Mouse (Mus musculus): ENCODE data around the gene Lhx3. TPM values are rescaled to one million over a fixed set of nuclear protein-coding genes. Genes with fewer than 3 reads are reported as not detected.
A peak's percentile ranks its signal among the peaks of the same experiment; 100 is the strongest.

Gene Lhx3
- polyA plus RNA-seq, 1 experiment from 2014 or later = not detected

DNA sequence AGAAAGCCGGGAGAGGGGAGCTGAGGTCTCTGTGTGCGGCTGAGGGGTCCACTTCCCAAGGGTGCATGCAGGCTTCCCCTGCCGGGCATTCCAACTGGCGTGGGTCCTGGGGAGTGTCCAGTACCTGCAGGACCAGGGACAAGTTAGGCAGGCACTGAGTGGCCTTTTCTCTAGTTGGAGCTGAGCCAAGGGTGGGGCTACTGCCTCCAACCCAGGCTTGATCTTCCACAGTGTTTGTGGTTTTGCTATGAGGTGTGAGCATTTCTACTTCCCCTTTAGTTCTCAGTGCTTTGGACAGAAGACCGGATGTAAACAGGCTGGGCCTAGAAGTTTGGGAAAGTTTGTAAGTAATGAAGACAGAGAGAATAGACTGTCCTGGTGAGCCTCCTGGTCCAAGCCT is 19.6 kb downstream of the Lhx3 start:
- Histone ChIP-seq H3K27ac (ENCODE audit: low read depth) (no peak overlapping the region), H3K4me2 (ENCODE audit: low read length) (no peak overlapping the region), H3K36me3 (ENCODE audit: control insufficient read depth, insufficient read depth, low read length) (no peaks in the 10 kb centered on the region), H3K4me3 (ENCODE audit: low read depth, low read length) (no peak overlapping the region), H3K27me3 (replicated peaks; ENCODE audit: control insufficient read depth, insufficient read depth, low read length) (peaks cover 25% of the 10 kb centered on the region), H3K4me1 (replicated peaks; ENCODE audit: control insufficient read depth, insufficient read depth, low read length) (no peaks in the 10 kb centered on the region), H3K9me3 (ENCODE audit: control insufficient read depth, low read length) (no peaks in the 10 kb centered on the region), H3K9ac (ENCODE audit: low read length) (no peak overlapping the region)
- no peak for ATAC-seq (replicated peaks; ENCODE audit: low FRiP score, low TSS enrichment, low read depth)
- no peak for DNase-seq (ENCODE audit: low spot score)
- WGBS = 76% methylated on average over 5 of the region's 5 CpGs

DNA sequence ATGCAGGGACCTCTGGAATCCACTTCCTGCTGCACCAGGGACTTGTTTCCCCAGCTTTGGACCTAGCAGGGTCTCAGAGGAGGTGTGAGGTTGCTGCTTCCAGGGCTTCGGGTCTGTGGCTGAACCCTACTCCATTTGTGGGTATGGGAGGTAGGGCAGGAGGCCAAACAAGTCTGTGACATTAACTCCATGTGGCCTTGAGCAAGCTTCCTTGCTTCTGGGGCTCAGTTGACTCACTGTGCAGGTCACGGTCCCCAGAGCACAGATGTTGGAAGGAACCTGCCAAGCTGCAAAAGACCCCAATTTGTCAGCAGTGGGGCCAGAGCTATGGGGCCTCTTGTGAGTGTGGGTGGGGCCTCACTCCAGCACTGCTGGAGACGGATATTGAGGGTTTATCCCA is 23.7 kb downstream of the Lhx3 start:
- Histone ChIP-seq H3K4me1 (replicated peaks; ENCODE audit: control insufficient read depth, insufficient read depth, low read length) (no peaks in the 10 kb centered on the region), H3K27ac (ENCODE audit: low read depth) (no peak overlapping the region), H3K27me3 (replicated peaks; ENCODE audit: control insufficient read depth, insufficient read depth, low read length) (0 out of 2 replicates have a peak, but pooled peaks cover 2% of the 10 kb centered on the region), H3K4me3 (ENCODE audit: low read depth, low read length) (no peak overlapping the region), H3K9ac (ENCODE audit: low read length) (no peak overlapping the region), H3K4me2 (ENCODE audit: low read length) (no peak overlapping the region), H3K36me3 (ENCODE audit: control insufficient read depth, insufficient read depth, low read length) (no peaks in the 10 kb centered on the region), H3K9me3 (ENCODE audit: control insufficient read depth, low read length) (no peaks in the 10 kb centered on the region)
- DNase-seq (ENCODE audit: low spot score) = no peak
- WGBS = 58% methylated on average over 3 of the region's 3 CpGs
- no peak for ATAC-seq (replicated peaks; ENCODE audit: low FRiP score, low TSS enrichment, low read depth)

DNA sequence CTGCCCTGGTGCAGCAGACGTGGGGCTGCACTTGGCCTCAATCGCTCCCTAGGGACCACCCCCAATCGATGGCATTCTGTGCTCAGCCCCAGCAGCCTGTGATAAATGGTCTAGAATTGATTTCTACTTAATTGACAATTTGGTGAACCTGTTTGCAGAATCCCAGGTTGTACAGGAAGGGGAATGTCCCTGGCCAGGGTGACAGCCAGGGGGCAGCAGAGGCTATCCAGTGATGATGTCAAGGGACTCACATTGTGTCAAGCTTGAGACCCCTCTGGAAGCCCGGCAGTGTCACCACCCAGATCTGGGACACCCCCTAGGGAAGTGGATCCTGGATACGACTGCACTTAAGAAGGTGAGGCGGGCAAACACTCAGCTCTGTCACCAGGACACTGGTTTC is 25.4 kb downstream of the Lhx3 start:
- H3K9ac ChIP-seq (ENCODE audit: low read length) = no peak overlapping the region
- no peak overlapping the region for H3K4me2 ChIP-seq (ENCODE audit: low read length)
- ATAC-seq (replicated peaks; ENCODE audit: low FRiP score, low TSS enrichment, low read depth) (no peak), DNase-seq (ENCODE audit: low spot score) (peak; percentile 75)
- 14% methylated on average over 6 of the region's 6 CpGs for WGBS
- H3K4me1 ChIP-seq (replicated peaks; ENCODE audit: control insufficient read depth, insufficient read depth, low read length) = no peaks in the 10 kb centered on the region
- no peak overlapping the region for H3K4me3 ChIP-seq (ENCODE audit: low read depth, low read length)
- no peaks in the 10 kb centered on the region for H3K36me3 ChIP-seq (ENCODE audit: control insufficient read depth, insufficient read depth, low read length)
- no peaks in the 10 kb centered on the region for H3K9me3 ChIP-seq (ENCODE audit: control insufficient read depth, low read length)
- H3K27ac ChIP-seq (ENCODE audit: low read depth) = no peak overlapping the region
- H3K27me3 ChIP-seq (replicated peaks; ENCODE audit: control insufficient read depth, insufficient read depth, low read length) = 0 out of 2 replicates have a peak, but pooled peaks cover under 1% of the 10 kb centered on the region

DNA sequence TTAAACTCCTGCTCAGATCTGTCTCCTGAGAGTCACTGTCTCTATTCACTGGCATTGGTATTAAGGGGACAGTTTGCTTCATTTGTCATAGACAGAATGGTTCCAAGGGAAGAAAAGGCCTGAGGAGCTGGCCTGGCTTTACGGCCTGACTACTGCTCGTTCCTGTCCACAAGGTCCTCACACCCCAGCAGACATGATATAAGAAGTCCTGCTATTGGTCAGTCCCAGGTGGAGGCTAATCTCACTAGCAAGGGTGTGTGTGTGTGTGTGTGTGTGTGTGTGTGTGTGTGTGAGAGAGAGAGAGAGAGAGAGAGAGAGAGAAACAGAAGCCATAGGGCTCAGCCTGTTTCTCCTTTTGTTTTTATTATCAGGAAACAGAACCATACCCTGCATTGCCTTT is 30.9 kb downstream of the Lhx3 start:
- H3K4me3 ChIP-seq (ENCODE audit: low read depth, low read length) = no peak overlapping the region
- H3K27ac ChIP-seq (ENCODE audit: low read depth) = no peak overlapping the region
- no peaks in the 10 kb centered on the region for H3K4me1 ChIP-seq (replicated peaks; ENCODE audit: control insufficient read depth, insufficient read depth, low read length)
- H3K9ac ChIP-seq (ENCODE audit: low read length) = no peak overlapping the region
- no peaks in the 10 kb centered on the region for H3K36me3 ChIP-seq (ENCODE audit: control insufficient read depth, insufficient read depth, low read length)
- no peak overlapping the region for H3K4me2 ChIP-seq (ENCODE audit: low read length)
- ATAC-seq (replicated peaks; ENCODE audit: low FRiP score, low TSS enrichment, low read depth) (no peak), DNase-seq (ENCODE audit: low spot score) (no peak)
- 38% methylated on average over 2 of the region's 2 CpGs for whole genome bisulfite sequencing
- H3K9me3 ChIP-seq (ENCODE audit: control insufficient read depth, low read length) = no peaks in the 10 kb centered on the region
- H3K27me3 ChIP-seq (replicated peaks; ENCODE audit: control insufficient read depth, insufficient read depth, low read length) = no peaks in the 10 kb centered on the region

DNA sequence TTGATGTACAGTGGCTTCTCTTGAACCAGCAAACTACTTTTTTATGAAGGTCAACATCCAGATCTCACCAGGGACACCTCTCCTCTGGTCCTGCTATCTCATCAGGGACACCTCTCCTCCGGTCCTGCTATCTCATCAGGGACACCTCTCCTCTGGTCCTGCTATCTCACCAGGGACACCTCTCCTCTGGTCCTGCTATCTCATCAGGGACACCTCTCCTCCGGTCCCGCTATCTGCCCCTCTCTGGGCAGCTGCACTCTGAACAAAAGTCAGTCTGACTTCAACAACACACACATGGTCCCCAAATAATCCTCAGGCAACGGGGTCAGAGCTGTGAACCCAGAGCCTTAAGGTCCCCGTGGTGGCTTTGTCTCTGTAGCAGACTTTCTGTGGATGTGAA is 31.4 kb downstream of the Lhx3 start:
- H3K9me3 ChIP-seq (ENCODE audit: control insufficient read depth, low read length) = no peaks in the 10 kb centered on the region
- H3K4me1 ChIP-seq (replicated peaks; ENCODE audit: control insufficient read depth, insufficient read depth, low read length) = no peaks in the 10 kb centered on the region
- H3K4me2 ChIP-seq (ENCODE audit: low read length) = no peak overlapping the region
- DNase-seq (ENCODE audit: low spot score) = no peak
- H3K4me3 ChIP-seq (ENCODE audit: low read depth, low read length) = no peak overlapping the region
- no peaks in the 10 kb centered on the region for H3K36me3 ChIP-seq (ENCODE audit: control insufficient read depth, insufficient read depth, low read length)
- H3K27me3 ChIP-seq (replicated peaks; ENCODE audit: control insufficient read depth, insufficient read depth, low read length) = no peaks in the 10 kb centered on the region
- H3K27ac ChIP-seq (ENCODE audit: low read depth) = no peak overlapping the region
- WGBS = 62% methylated on average over 5 of the region's 5 CpGs
- ATAC-seq (replicated peaks; ENCODE audit: low FRiP score, low TSS enrichment, low read depth) = no peak
- H3K9ac ChIP-seq (ENCODE audit: low read length) = no peak overlapping the region

DNA sequence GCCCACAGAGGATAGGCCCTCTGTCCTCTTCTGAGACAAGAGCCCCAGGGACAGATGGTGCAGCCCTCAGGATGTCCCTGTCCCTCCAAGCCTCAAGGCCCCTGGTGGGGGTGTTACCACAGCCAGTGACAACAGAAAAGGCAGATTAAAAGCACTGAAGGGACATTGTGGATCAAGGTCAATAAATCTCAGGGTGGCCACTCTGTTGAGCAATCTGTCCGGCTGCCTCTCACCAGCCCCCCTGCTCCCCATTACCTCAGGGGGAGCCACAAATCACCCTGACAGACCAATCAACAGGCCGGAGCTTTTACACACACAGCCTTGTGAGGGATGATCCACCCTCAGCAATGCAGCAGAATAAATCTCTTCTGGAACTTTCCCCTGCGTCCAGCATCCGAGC is 32.9 kb downstream of the Lhx3 start:
- 5% methylated on average over 4 of the region's 4 CpGs for WGBS
- no peak for DNase-seq (ENCODE audit: low spot score)
- no peak overlapping the region for H3K27ac ChIP-seq (ENCODE audit: low read depth)

DNA sequence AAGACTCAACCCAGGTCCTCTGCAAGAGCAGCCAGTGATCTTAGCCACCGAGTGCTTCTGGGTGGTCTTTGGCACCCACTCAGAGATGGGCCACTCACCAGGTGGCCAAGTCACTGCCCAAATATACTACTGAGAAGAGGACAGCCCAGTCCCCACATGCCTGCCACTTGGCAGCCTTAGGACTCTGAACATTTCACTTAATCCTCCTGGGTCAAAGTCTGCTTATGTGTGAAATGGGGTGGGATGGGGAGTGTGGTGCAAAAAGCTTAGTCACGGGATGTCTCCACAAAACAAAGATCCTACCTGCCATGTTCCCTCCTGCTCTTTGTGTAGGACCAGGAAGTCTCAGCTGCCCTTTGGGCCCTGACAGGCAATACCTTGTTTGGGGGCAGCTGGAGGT is 35.9 kb downstream of the Lhx3 start:
- H3K4me2 ChIP-seq (ENCODE audit: low read length) = no peak overlapping the region
- no peak overlapping the region for H3K4me3 ChIP-seq (ENCODE audit: low read depth, low read length)
- ATAC-seq (replicated peaks; ENCODE audit: low FRiP score, low TSS enrichment, low read depth) (no peak), DNase-seq (ENCODE audit: low spot score) (no peak)
- WGBS = 73% methylated on average over 2 of the region's 2 CpGs
- no peaks in the 10 kb centered on the region for H3K9me3 ChIP-seq (ENCODE audit: control insufficient read depth, low read length)
- no peak overlapping the region for H3K9ac ChIP-seq (ENCODE audit: low read length)
- H3K4me1 ChIP-seq (replicated peaks; ENCODE audit: control insufficient read depth, insufficient read depth, low read length) = no peaks in the 10 kb centered on the region
- H3K27ac ChIP-seq (ENCODE audit: low read depth) = no peak overlapping the region
- no peaks in the 10 kb centered on the region for H3K27me3 ChIP-seq (replicated peaks; ENCODE audit: control insufficient read depth, insufficient read depth, low read length)
- H3K36me3 ChIP-seq (ENCODE audit: control insufficient read depth, insufficient read depth, low read length) = no peaks in the 10 kb centered on the region

More for the DNA sequence above, 32.9 kb downstream of the Lhx3 start:
- Histone ChIP-seq H3K4me2 (ENCODE audit: low read length) (no peak overlapping the region), H3K4me3 (ENCODE audit: low read depth, low read length) (no peak overlapping the region), H3K9ac (ENCODE audit: low read length) (no peak overlapping the region), H3K36me3 (ENCODE audit: control insufficient read depth, insufficient read depth, low read length) (no peaks in the 10 kb centered on the region), H3K27me3 (replicated peaks; ENCODE audit: control insufficient read depth, insufficient read depth, low read length) (no peaks in the 10 kb centered on the region), H3K4me1 (replicated peaks; ENCODE audit: control insufficient read depth, insufficient read depth, low read length) (no peaks in the 10 kb centered on the region), H3K9me3 (ENCODE audit: control insufficient read depth, low read length) (no peaks in the 10 kb centered on the region)
- ATAC-seq (replicated peaks; ENCODE audit: low FRiP score, low TSS enrichment, low read depth) = no peak

DNA sequence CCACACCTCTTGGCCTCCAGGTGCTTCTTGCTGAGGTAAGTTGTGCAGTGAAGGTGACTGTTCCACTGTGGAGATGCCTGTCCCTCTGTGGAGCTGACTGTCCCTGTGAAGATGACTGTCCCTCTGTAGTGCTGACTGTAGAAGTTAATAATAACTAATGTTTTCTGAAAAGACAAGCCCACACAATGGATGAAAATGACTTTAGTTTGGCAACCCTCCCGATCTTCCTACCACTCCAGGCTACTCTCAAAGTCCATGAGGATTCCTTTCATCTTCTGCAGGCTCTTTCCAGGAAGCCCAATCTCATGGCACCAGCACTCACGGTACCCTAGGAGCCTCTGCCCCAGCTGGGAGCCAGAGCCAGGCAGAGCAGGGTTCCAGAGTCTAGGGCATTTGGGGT is 37.7 kb downstream of the Lhx3 start:
- DNase-seq (ENCODE audit: low spot score) = no peak
- Histone ChIP-seq H3K9me3 (ENCODE audit: control insufficient read depth, low read length) (no peaks in the 10 kb centered on the region), H3K4me2 (ENCODE audit: low read length) (no peak overlapping the region), H3K36me3 (ENCODE audit: control insufficient read depth, insufficient read depth, low read length) (no peaks in the 10 kb centered on the region), H3K9ac (ENCODE audit: low read length) (no peak overlapping the region), H3K4me1 (replicated peaks; ENCODE audit: control insufficient read depth, insufficient read depth, low read length) (no peaks in the 10 kb centered on the region), H3K4me3 (ENCODE audit: low read depth, low read length) (no peak overlapping the region), H3K27me3 (replicated peaks; ENCODE audit: control insufficient read depth, insufficient read depth, low read length) (no peaks in the 10 kb centered on the region), H3K27ac (ENCODE audit: low read depth) (no peak overlapping the region)
- no peak for ATAC-seq (replicated peaks; ENCODE audit: low FRiP score, low TSS enrichment, low read depth)
- WGBS = 54% methylated on average over 2 of the region's 2 CpGs

DNA sequence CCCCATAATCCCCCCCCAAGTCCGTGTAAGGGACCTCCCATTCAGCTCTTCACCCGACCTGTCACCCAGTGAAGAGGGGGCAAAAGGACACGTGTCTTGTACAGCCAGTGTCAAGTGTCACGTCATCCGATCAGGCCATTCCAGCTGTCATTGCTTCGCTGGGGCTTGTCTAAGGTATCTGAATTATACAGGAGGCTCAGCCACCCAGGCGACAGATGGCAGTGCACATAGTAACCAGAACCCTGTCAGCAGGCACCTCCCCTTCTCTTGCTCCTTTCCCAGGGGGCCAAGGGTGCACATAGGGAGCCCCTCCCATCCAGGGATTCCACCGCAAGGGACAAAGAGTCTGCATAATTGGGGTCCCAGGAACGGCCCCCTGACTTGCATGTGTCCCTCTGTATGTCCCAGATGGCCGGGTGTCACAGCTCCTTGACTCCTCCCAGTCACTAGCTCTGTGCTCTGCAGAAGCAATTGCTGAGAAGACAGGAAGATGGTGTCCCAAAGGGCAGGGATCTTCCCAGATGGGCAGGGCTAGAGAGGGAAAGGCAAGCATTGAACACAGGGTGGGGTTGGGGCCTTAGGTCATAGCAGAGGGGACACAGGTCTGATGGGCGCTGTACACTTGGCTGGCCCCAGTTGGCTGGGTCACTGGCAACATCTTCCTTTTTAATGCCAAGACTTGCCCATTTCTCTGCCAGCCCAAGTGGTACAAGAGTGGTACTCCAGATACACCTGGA is 39.1 kb downstream of the Lhx3 start:
- Histone ChIP-seq H3K4me1 (replicated peaks; ENCODE audit: control insufficient read depth, insufficient read depth, low read length) (no peaks in the 10 kb centered on the region), H3K4me3 (ENCODE audit: low read depth, low read length) (no peak overlapping the region), H3K27ac (ENCODE audit: low read depth) (no peak overlapping the region), H3K9me3 (ENCODE audit: control insufficient read depth, low read length) (no peaks in the 10 kb centered on the region), H3K27me3 (replicated peaks; ENCODE audit: control insufficient read depth, insufficient read depth, low read length) (no peaks in the 10 kb centered on the region), H3K9ac (ENCODE audit: low read length) (no peak overlapping the region), H3K4me2 (ENCODE audit: low read length) (no peak overlapping the region), H3K36me3 (ENCODE audit: control insufficient read depth, insufficient read depth, low read length) (no peaks in the 10 kb centered on the region)
- no peak for DNase-seq (ENCODE audit: low spot score)
- ATAC-seq (replicated peaks; ENCODE audit: low FRiP score, low TSS enrichment, low read depth) = no peak
- WGBS = 20% methylated on average over 11 of the region's 11 CpGs

All from intestine, embryonic 14.5 days (tissue).